Mouse (Mus musculus) midbrain, embryonic 10.5 days (tissue): ENCODE results near the gene Smim24. TPM values are rescaled to one million over a fixed set of nuclear protein-coding genes. Genes with fewer than 3 reads are reported as not detected.

Experiments
- DNase-seq: peaks from one replicate; pipeline ENCODE4 v3.0.0-alpha.2; 2017; ENCODE audit warnings: low spot score
- H3K27ac ChIP-seq: fragments of 300-500 bp; sonication (generic); replicated peaks from 2 replicates; pipeline ENCODE4 v1.5.1; 2016; ENCODE audit warnings: mild to moderate bottlenecking
- H3K27me3 ChIP-seq: fragments of 300-500 bp; sonication (generic); 2 replicates; pipeline ENCODE4 v1.6.1; 2016; ENCODE audit warnings: low read depth, mild to moderate bottlenecking; ENCODE audit not compliant: poor library complexity, severe bottlenecking
- H3K36me3 ChIP-seq: fragments of 300-500 bp; sonication (generic); 2 replicates; pipeline ENCODE4 v1.6.1; 2016; ENCODE audit warnings: mild to moderate bottlenecking, moderate library complexity
- H3K4me1 ChIP-seq: fragments of 300-500 bp; sonication (generic); 2 replicates; pipeline ENCODE4 v1.6.1; 2016
- H3K4me3 ChIP-seq: fragments of 300-500 bp; sonication (generic); 2 replicates; pipeline ENCODE4 v1.5.1; 2016; ENCODE audit warnings: mild to moderate bottlenecking, moderate library complexity
- H3K9me3 ChIP-seq: fragments of 300-500 bp; sonication (generic); replicated peaks from 2 replicates; pipeline ENCODE4 v1.6.1; 2016; ENCODE audit warnings: mild to moderate bottlenecking
- WGBS: fragments of 180-500 bp; shearing (Covaris S2); methylation state at CpG from one replicate; pipeline ENCODE4 v1.1.7; 2016; 5-methylcytosine and 5-hydroxymethylcytosine counted together
- polyA plus RNA-seq: library from polyadenylated mRNA; unstranded; fragments of >200 nt; fragmentation: Nextera tagmentation; extraction: Ambion mirVana; gene quantifications from 2 replicates; pipeline ENCODE4 v1.2.1, GENCODE M21; 2016

Smim24 gene
- polyA plus RNA-seq, 1 experiment from 2014 or later: 1.7 TPM

- Histone ChIP-seq H3K4me3 (peak overlapping the region; percentile 20; the same call in 1 of the 2 replicates), H3K36me3 (peaks cover 64% of the 10 kb centered on the region), H3K9me3 (no peaks in the 10 kb centered on the region), H3K27ac (no peak overlapping the region), H3K4me1 (peaks cover 47% of the 10 kb centered on the region), H3K27me3 (no peaks in the 10 kb centered on the region)
- DNase-seq: no peak
- 93% methylated on average over 10 of the region's 10 CpGs for WGBS
These were observed 17.5 kb upstream of the Smim24 start for GRCm38 (mm10) chr10:81375322-81375721.

- Histone ChIP-seq H3K4me1 (peaks cover 47% of the 10 kb centered on the region), H3K9me3 (no peaks in the 10 kb centered on the region), H3K27me3 (no peaks in the 10 kb centered on the region), H3K27ac (peak overlapping the region; percentile 97), H3K36me3 (peaks cover 49% of the 10 kb centered on the region), H3K4me3 (peak overlapping the region; percentile 93)
- WGBS: 49% methylated on average over 6 of the region's 6 CpGs
- no peak for DNase-seq
These were observed 16.1 kb upstream of the Smim24 start for GRCm38 (mm10) chr10:81376561-81377361.

GRCm38 (mm10) chr10:81377362-81377664, 15.5 kb upstream of the Smim24 start:
- Histone ChIP-seq H3K27me3 (no peaks in the 10 kb centered on the region), H3K4me3 (peak overlapping the region; percentile 93), H3K27ac (peak overlapping the region; percentile 97), H3K36me3 (peaks cover 44% of the 10 kb centered on the region), H3K9me3 (no peaks in the 10 kb centered on the region), H3K4me1 (peaks cover 42% of the 10 kb centered on the region)
- WGBS: 69% methylated on average over 2 of the region's 2 CpGs
- no peak for DNase-seq

DNA sequence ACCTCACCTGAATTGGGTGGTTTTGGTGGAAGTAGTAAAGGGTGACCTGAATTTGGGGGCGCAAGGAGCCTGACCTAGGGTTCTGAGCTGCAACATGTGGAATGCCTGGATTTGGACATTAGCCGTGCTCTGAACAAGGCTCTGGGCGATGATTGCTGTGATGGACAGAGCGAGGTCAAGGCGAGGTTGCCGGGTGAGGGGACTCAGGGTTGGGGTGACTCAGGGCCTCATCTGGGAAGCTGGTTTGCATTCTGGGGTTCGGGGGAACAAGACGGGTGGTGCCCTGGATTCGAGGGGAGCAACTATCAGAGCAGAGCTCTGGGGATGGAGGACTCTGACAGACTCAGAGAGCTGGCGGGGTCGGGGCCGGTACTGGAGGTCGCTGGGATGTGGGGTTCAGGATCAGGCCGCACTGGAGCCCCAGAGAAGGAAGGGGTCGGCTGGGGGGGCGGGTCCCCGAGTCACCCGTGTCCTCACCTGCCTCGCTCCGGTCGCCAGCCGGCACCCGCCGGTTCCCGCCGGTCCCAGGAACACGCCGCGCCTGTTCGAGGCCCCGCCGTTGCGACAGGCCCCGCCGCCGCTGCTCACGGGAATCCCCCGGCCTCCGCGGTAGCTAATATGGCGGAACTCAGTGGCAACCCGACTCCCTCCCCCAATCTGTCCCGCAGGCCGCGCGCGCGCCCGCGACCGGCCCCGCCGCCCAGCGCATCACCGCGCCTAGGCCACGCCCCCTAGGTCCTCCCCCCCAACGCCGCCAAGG, 14.9 kb upstream of the Smim24 start, which contains the start of gene Fzr1:
Gene Fzr1, minus strand, starts transcription at position 724 of the 760 bp plus-strand sequence.
- no peaks in the 10 kb centered on the region for H3K9me3 ChIP-seq
- peak within 1 kb of the TSS; percentile 97 for H3K27ac ChIP-seq
- DNase-seq: no peak
- peaks cover 37% of the 10 kb centered on the region for H3K36me3 ChIP-seq
- 1% methylated on average over 59 of the region's 59 CpGs for WGBS
- peaks cover 38% of the 10 kb centered on the region for H3K4me1 ChIP-seq
- peak within 1 kb of the TSS; percentile 93 for H3K4me3 ChIP-seq
- no peaks in the 10 kb centered on the region for H3K27me3 ChIP-seq

GRCm38 (mm10) chr10:81378553-81379182, 14.2 kb upstream of the Smim24 start:
- peaks cover 32% of the 10 kb centered on the region for H3K4me1 ChIP-seq
- peaks cover 30% of the 10 kb centered on the region for H3K36me3 ChIP-seq
- no peaks in the 10 kb centered on the region for H3K9me3 ChIP-seq
- under 1% methylated on average over 46 of the region's 46 CpGs for whole genome bisulfite sequencing
- H3K27ac ChIP-seq: peak overlapping the region; percentile 97
- DNase-seq: peak; percentile 100
- no peaks in the 10 kb centered on the region for H3K27me3 ChIP-seq
- H3K4me3 ChIP-seq: peak overlapping the region; percentile 93

GRCm38 (mm10) chr10:81379183-81379553, 13.7 kb upstream of the Smim24 start:
- WGBS: 62% methylated on average over 3 of the region's 3 CpGs
- peak overlapping the region; percentile 97 for H3K27ac ChIP-seq
- H3K27me3 ChIP-seq: no peaks in the 10 kb centered on the region
- peaks cover 32% of the 10 kb centered on the region for H3K4me1 ChIP-seq
- no peaks in the 10 kb centered on the region for H3K9me3 ChIP-seq
- peak overlapping the region; percentile 93 for H3K4me3 ChIP-seq
- peaks cover 25% of the 10 kb centered on the region for H3K36me3 ChIP-seq
- DNase-seq: no peak

GRCm38 (mm10) chr10:81379809-81380378, 13.0 kb upstream of the Smim24 start:
- no peak for DNase-seq
- H3K27ac ChIP-seq: peak overlapping the region; percentile 97
- H3K9me3 ChIP-seq: no peaks in the 10 kb centered on the region
- peaks cover 19% of the 10 kb centered on the region for H3K36me3 ChIP-seq
- H3K27me3 ChIP-seq: no peaks in the 10 kb centered on the region
- peaks cover 36% of the 10 kb centered on the region for H3K4me1 ChIP-seq
- 90% methylated on average over 6 of the region's 6 CpGs for whole genome bisulfite sequencing
- no peak overlapping the region for H3K4me3 ChIP-seq

- Histone ChIP-seq H3K27ac (no peak overlapping the region), H3K36me3 (peaks cover 15% of the 10 kb centered on the region), H3K9me3 (no peaks in the 10 kb centered on the region), H3K27me3 (no peaks in the 10 kb centered on the region), H3K4me1 (peaks cover 34% of the 10 kb centered on the region), H3K4me3 (no peak overlapping the region)
- no peak for DNase-seq
- WGBS: 88% methylated on average over 5 of the region's 5 CpGs
These were observed 10.8 kb upstream of the Smim24 start for GRCm38 (mm10) chr10:81382039-81382438.

DNA sequence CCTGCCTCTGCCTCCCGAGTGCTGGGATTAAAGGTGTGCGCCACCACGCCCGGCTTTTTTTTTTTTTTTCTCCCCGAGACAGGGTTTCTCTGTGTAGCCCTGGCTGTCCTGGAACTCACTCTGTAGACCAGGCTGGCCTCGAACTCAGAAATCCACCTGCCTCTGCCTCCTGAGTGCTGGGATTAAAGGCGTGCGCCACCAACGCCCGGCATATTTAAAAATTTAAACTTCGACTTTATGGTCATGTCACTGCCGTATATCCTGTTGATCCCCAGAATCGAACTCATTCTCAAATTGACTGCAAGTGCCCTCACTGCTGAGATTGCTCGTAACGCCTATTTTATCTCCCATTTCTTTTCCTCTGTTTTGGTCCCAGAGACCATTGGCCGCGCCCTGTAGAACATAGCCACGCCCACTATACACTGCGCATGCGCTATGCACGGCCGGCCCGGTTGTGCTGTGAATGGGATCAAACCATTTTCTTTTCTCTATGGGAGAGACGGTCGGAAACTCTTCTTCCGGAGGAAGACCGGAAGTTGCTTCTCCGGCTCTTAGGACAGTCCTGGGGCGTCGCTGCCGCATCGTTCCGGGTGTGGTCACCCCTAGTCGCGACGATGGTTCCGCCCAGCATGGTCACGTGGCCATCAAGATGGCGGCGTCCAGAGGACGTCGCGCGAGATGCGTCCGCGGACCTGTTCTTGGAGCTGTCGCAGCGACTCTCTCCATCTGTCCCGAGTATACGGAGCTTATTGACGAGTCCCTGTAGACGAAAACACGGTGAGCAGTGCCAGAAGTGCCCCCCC, 8.8 kb upstream of the Smim24 start, which contains the start of the genes Dohh and Gm48551:
Gene Dohh, plus strand, starts transcription at position 627 of the 803 bp plus-strand sequence.
Gene Gm48551, plus strand, starts transcription at position 665 of the 803 bp plus-strand sequence.
- Histone ChIP-seq H3K36me3 (peaks cover 35% of the 10 kb centered on the region), H3K27me3 (no peaks in the 10 kb centered on the region), H3K27ac (peak within 1 kb of the TSS; percentile 89), H3K9me3 (no peaks in the 10 kb centered on the region), H3K4me3 (peak within 1 kb of the TSS; percentile 87), H3K4me1 (peaks cover 26% of the 10 kb centered on the region)
- peak; percentile 98 for DNase-seq
- WGBS: 8% methylated on average over 54 of the region's 54 CpGs

DNA sequence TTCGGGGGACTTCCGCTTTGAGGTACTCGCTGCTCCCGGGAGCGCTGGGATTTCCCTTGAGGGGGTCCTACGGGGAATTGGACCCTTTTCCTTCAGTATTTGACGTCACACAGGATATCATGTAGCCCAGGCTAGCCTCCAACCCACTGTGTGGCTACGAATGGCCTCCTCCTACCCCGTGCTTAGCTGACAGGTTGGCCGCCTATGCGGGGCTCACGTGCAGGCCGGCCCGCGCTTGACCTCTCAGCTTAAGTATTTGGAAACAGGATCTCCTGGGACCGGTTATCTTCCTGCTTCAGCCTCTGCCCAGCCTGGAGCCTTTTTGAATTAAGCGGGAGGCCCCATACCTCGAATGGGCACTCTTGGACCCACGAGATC, 8.3 kb upstream of the Smim24 start:
- DNase-seq: no peak
- H3K36me3 ChIP-seq: peaks cover 38% of the 10 kb centered on the region
- peaks cover 28% of the 10 kb centered on the region for H3K4me1 ChIP-seq
- peak overlapping the region; percentile 89 for H3K27ac ChIP-seq
- no peaks in the 10 kb centered on the region for H3K9me3 ChIP-seq
- peak overlapping the region; percentile 87 for H3K4me3 ChIP-seq
- WGBS: under 1% methylated on average over 19 of the region's 19 CpGs
- H3K27me3 ChIP-seq: no peaks in the 10 kb centered on the region

DNA sequence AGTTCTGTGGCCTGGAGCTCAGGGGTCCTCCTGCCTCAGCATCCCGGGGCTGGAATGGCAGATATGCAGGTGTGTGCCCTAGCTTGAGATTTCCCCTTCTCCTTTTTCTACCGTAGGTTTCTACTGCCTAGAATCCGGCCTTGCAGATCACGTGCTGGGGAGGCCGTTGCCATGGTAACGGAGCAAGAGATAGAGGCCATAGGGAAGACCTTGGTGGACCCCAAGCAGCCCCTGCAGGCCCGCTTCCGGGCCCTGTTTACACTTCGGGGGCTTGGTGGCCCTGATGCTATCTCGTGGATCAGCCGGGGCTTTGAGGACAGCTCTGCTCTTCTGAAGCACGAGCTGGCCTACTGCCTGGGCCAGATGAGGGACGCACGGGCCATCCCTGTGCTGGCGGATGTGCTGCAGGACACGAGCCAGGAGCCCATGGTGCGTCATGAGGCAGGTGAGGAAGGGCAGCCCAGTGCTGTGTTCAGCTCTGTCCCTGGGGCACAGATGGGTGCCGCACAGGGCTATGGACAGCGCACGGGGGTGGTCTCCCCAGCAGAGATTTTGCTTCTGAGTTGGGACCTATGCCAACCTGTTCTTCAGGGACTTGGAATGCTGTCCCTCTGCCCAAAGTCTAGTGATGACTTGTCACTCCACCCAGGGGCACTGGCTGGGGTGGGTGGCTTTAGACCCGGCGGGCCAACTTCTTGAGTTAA, 7.1 kb upstream of the Smim24 start:
- H3K27me3 ChIP-seq: no peaks in the 10 kb centered on the region
- DNase-seq: no peak
- WGBS: 88% methylated on average over 22 of the region's 22 CpGs
- peaks cover 44% of the 10 kb centered on the region for H3K36me3 ChIP-seq
- peak overlapping the region; percentile 87 for H3K4me3 ChIP-seq
- H3K4me1 ChIP-seq: peaks cover 39% of the 10 kb centered on the region
- H3K27ac ChIP-seq: 0 out of 2 replicates have a peak overlapping the region, but pooled peaks have one; percentile 89
- no peaks in the 10 kb centered on the region for H3K9me3 ChIP-seq
